Mouse (Mus musculus) right cerebral cortex, postnatal 10 days (tissue): ENCODE data around the gene Hsd17b1.
A peak's percentile ranks its signal among the peaks of the same experiment; 100 is the strongest.

Experiments used
- DNase-seq, 2 experiments: peaks; one replicate each; pipeline ENCODE4 v3.0.0; 2021; ENCODE audit warnings: low spot score in 2 of 2

Gene Hsd17b1

GRCm38 (mm10) chr11:101078121-101078520 is at the start of gene Hsd17b1:
Gene Hsd17b1, plus strand, starts transcription at chr11:101078411.
- no peak for DNase-seq

GRCm38 (mm10) chr11:101029320-101029719 is 48.9 kb upstream of the Hsd17b1 start:
- peak in 1 of 2 experiments; percentile 34 for DNase-seq

GRCm38 (mm10) chr11:101030136-101030807 is 47.9 kb upstream of the Hsd17b1 start:
- peak in 1 of 2 experiments; percentile 23 for DNase-seq

GRCm38 (mm10) chr11:101030808-101031156 is 47.4 kb upstream of the Hsd17b1 start:
- DNase-seq: no peak

- no peak for DNase-seq
These were observed 46.7 kb upstream of the Hsd17b1 start for GRCm38 (mm10) chr11:101031470-101031869.

GRCm38 (mm10) chr11:101033856-101034500 is 44.2 kb upstream of the Hsd17b1 start:
- DNase-seq: no peak

- no peak for DNase-seq
These were observed 43.4 kb upstream of the Hsd17b1 start for GRCm38 (mm10) chr11:101034614-101035327.

- no peak for DNase-seq
These were observed 42.9 kb upstream of the Hsd17b1 start for GRCm38 (mm10) chr11:101035328-101035695.

- no peak for DNase-seq
These were observed 40.4 kb upstream of the Hsd17b1 start for GRCm38 (mm10) chr11:101037795-101038194.

GRCm38 (mm10) chr11:101045826-101046225 is 32.4 kb upstream of the Hsd17b1 start:
- DNase-seq: no peak

- DNase-seq: no peak
These were observed 31.8 kb upstream of the Hsd17b1 start for GRCm38 (mm10) chr11:101046440-101046839.

- no peak for DNase-seq
These were observed 30.7 kb upstream of the Hsd17b1 start for GRCm38 (mm10) chr11:101047502-101047901.

GRCm38 (mm10) chr11:101050359-101050758 is 27.9 kb upstream of the Hsd17b1 start:
- no peak for DNase-seq

- no peak for DNase-seq
These were observed 27.1 kb upstream of the Hsd17b1 start for GRCm38 (mm10) chr11:101051051-101051493.

- DNase-seq: no peak
These were observed 26.6 kb upstream of the Hsd17b1 start for GRCm38 (mm10) chr11:101051617-101052016.

GRCm38 (mm10) chr11:101052751-101053473 is 25.3 kb upstream of the Hsd17b1 start:
- DNase-seq: no peak

- DNase-seq: no peak
These were observed 24.2 kb upstream of the Hsd17b1 start for GRCm38 (mm10) chr11:101053974-101054373.

GRCm38 (mm10) chr11:101055418-101055817 is 22.8 kb upstream of the Hsd17b1 start:
- DNase-seq: no peak

- no peak for DNase-seq
These were observed 21.3 kb upstream of the Hsd17b1 start for GRCm38 (mm10) chr11:101056885-101057284.

GRCm38 (mm10) chr11:101057860-101058259 is 20.4 kb upstream of the Hsd17b1 start:
- DNase-seq: peak; percentile 76 to 84

- no peak for DNase-seq
These were observed 19.5 kb upstream of the Hsd17b1 start for GRCm38 (mm10) chr11:101058726-101059125.

- DNase-seq: no peak
These were observed 18.7 kb upstream of the Hsd17b1 start for GRCm38 (mm10) chr11:101059473-101059872.
